Mouse (Mus musculus): Measurements from ENCODE around the gene Rnf167.

DNA sequence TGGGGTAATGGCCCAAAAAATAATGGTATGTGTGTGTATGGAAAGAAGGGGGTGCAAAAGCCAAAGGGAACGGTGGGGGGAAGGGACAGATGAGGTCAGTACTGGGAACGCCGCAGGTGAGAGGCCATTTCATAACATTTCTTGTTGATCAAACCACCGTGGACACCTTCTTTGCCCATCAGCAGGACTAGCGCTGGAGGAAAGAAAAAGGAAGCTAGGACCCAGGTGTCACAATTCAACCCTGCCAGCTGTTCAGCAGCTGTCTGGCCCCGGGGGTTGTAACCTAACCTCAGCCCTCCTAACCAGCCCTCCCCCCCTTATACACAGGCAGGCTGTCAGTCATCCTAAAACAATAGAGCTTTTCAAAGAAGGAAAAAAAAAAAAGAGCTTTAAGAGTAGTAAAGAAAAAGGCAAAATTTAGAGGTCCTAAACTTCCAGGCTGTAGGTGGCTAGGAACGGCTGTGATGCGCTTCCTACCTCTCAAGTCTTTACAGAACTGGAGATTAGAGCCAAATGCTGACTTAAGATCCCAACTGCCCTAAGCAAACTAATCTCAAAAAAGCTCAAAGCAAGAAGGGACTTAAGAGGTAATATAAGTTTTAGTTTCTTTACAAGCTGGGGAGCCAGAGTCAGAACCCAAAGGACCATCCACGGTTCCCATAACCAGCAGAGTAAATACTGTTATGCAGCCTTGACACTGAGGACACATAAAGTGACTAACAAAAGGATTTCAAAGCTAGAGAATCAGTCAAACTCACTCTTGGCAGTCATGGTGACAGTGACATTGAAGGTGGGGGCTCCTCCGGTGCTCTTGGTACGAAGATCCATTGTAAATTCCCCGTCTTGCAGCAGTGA is 5.2 kb downstream of the Rnf167 start:
- TF ChIP-seq POLR2A (IDR thresholded peaks at IDR 0.05; ENCODE audit: control insufficient read depth, extremely low read depth, insufficient read depth, low read length, poor library complexity) (no peak), CTCF (IDR thresholded peaks at IDR 0.05; ENCODE audit: borderline replicate concordance, control insufficient read depth, extremely low read depth, insufficient read depth, low read length, poor library complexity) (no peak)
